Mouse (Mus musculus) layer of hippocampus, postnatal 10 days (tissue): Measurements from ENCODE around the gene Fam189a1. TPM values are rescaled to one million over a fixed set of nuclear protein-coding genes. Genes with fewer than 3 reads are reported as not detected.

ENCODE experiments used
- DNase-seq, 2 experiments: peaks; one replicate each; pipeline ENCODE4 v3.0.0; 2021; ENCODE audit warnings: low spot score in 2 of 2
- total RNA-seq, 2 experiments: library from RNA; stranded (reverse); gene quantifications; 2 replicates each; pipeline ENCODE4 v1.2.3; 2021

Gene Fam189a1
- total RNA-seq, 2 experiments from 2014 or later, result 72.4 to 90.3 TPM

DNA sequence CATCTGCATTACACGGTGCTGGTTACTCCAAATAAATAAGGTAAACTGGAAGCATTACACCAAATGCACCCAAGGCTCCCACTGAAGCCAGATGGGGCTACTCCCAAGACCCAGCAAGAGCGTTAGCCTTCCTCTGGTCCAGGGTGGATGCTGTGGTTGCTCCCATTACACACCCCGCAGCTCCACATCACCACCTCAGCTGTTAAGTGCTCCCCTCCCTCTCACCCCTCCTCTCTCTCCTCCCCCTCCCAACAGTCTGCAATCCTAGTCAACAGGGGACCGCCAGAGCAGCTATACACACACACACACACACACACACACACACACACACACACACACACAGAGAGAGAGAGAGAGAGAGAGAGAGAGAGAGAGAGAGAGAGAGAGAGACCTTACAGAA, 109.7 kb downstream of the Fam189a1 start:
- DNase-seq, result no peak

DNA sequence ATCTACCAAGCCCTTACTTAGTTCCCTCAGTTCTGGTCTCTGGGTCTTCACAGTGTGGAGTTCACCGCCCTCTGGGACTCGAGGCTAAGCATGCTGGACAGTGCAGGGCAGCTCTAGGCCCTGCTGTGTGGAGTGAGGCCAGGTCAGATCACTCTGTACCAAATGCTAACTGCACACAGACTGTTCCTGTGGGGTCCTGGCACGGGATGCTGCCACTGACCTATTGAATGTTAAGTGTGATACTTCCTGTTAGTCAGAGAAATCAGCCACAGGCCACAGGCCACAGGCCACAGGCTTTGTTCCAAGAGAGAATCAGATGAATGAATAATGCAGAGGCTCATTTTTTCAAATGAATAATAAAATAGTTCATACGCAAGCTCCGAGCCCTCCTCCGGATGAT, 112.1 kb downstream of the Fam189a1 start:
- no peak for DNase-seq

DNA sequence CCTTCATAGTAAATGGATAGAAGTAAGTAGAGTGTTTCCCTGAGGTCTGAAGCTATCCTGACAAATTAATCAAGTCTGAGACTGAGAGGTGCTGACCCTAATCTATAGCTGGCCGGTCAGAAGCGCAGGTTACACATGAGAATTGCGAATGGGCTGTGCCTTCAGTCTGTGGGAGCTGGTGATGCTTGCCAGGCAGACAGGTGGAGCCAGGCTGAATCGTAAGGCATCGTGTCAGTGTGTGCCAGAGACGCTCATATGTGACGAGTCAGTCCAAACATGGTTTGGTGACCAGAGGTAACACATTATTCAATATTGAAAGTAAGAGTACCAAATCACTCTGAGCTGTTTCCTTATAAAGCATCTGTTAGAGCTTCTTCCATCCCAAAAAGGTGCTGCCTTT, 115.3 kb downstream of the Fam189a1 start:
- DNase-seq, result no peak

DNA sequence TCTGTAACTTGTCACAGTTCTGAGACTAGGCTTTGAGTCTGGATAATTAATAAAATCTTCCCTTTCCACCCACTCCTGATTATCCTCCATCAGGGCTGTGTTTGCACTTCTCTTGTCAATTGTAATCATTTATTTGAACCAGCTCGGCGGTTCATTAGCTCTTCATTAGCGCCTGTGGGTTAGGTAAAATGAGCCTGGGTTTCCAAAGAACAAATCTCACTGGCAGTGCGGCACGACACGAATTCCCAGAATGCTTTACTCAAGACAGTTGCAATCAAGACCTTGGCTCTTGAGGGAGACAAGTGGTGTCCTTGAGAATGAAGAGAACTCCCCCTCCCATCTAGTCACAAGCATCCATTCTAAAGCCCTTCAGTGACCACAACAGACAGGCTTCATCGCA, 124.6 kb downstream of the Fam189a1 start:
- DNase-seq, result no peak

DNA sequence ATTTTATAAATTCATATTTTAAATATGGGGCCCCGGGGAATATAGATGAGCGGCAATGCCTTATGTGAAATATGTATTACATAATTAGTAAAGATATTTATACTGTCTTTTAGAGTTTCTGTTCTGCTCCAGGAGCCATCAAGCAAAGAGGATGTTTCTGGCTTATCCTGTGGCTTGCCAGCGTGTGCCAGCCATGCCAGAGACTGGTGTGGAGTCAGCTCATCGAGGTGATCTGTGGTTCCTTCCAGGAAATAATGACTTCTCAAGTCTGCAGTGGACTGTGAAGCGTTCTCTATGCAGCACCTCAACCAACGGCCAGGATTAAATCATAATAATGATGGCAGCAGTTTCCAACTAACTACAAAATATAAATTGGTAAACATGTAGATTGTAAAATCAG, 125.2 kb downstream of the Fam189a1 start:
- DNase-seq, result no peak

DNA sequence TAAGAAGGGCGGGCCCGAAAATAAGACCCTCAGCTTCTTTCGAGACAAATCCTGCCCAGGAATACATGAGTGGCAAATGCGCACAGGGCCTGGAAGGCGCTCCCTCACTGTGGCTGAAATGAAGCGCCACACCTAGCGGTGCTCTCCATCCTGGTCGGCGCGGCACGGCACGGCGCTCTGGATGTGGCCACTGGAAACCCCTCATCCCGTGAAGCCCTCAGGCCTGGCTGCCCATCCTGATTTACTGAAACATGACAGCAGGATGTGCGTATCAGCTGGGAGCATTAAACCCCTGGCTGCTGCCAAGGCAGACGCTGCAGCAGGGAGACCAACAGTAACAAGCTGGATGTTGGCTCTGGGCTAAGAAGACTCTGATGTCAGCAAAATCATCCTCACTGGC, 126.4 kb downstream of the Fam189a1 start:
- no peak for DNase-seq

DNA sequence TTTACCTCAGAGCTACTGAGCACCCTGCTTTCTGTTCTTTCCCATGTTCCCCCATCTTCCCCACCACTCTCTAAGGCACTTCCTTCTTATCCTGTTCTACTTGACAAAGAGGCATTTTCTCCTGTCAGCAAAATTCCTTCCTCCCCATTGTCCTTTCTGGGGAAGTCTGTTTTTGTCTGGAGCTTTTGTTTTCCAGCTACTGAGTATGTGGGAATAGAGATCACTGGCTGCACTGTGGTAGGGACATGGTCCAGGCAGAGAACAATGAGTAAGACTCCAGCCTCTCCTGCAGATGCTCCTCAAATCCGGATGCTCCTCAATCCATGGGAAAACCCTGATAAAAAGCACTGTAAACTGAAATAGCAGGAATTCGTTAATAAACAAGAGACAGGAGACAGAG, 135.1 kb downstream of the Fam189a1 start:
- DNase-seq, result no peak

DNA sequence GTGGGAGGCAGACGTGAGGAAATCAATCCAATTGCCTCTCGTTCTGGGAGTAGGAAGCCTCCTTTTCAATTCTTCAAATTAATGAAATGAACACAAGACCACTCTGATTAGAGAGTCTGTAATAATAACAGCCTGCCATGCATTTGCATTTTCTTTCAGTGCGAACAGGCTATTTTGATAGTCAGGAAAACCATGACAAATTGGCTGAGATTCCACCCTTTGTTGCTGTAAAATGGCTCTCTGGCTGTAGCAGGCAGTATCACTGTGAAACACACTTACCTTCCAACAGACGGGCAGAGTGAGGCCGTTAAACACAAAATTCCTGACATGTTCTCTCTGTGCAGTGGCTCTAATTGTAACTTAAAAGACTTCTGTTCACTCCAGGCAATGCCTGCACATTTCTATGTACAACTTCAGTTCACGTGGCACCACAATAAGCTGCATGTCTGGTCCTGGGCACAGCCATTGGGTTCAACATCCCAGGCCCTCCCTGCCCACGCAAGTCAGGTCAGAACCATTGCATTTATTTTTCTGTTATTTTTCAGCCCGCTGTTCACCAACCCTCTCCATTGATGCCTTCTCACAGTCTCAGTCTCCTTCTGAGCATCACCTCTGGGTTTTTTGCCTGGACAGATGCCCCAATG, 138.2 kb downstream of the Fam189a1 start:
- peak in 1 of 2 experiments; percentile 36 for DNase-seq

DNA sequence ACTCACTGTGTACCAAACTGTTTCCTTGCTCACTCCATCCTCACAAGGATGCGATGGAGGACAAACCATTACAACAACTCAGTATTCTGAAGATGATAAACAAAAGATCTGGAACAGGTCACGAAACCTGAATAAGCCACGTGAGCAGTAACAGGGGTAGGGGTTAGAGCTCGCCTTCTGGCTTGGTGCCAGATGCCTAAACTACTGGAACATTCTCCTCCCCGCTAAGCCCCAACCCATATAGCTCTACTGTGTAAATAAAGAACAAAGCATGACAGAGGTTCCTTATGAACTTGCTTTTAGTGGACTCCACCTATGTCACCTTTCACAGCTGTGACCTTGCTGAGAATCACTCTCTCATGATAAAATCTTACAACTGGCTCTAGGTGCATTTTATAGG, 139.0 kb downstream of the Fam189a1 start:
- DNase-seq, result no peak

DNA sequence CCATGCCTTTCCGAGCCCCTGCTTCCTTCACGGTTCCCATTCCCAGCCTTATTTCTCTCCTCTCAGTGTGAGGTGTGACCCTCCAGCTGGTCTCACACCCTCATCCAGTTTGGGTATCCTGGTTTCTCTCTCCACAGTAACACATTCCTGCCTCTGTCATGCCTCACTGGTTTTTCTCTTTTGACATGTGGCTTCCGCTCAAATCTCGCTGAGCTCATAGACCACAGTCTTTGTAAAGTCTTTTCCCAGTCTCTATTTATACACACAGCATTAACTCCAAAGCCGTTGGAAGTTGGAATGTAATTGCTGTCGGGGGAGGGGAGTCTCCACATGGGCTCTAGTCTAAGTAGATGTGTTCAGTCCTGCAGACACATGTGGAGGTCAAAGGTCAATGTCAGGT, 145.2 kb downstream of the Fam189a1 start:
- DNase-seq, result no peak

DNA sequence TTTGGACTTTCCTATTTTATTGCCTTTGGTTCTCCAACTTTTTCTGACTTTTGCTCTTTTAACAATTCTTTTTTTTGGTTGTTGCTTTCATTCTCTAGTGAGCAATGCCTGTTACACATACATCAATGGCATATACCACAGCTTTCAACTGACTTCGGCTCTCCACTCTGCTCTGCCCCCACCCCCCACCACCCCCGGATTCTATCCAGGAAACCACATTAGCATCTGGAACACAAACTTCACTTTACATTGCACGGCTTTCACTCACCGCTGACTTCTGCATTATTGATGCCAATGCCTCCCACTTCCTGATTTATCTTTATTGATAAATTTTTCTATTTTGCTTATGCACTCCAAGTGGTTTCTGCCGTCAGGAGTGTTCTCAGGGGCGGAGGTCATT, 146.1 kb downstream of the Fam189a1 start:
- no peak for DNase-seq

DNA sequence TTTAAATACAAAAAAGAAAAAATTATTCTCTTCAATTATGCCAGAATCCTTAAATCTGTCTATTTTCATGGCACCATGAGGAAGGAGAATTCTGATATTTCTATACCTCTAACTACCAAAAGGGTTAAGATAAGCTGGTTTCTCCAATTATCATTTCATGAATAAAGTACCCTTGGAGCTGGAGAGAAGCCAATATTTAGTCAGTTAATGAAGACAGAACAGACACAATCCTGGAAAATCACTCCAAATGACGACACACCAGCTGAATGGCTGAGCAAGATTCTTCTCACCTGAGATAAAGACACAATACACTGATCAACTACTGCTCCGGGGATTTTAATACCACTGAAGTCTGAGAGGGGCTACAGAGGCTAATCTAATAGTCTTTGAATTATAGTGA, 150.6 kb downstream of the Fam189a1 start:
- no peak for DNase-seq

DNA sequence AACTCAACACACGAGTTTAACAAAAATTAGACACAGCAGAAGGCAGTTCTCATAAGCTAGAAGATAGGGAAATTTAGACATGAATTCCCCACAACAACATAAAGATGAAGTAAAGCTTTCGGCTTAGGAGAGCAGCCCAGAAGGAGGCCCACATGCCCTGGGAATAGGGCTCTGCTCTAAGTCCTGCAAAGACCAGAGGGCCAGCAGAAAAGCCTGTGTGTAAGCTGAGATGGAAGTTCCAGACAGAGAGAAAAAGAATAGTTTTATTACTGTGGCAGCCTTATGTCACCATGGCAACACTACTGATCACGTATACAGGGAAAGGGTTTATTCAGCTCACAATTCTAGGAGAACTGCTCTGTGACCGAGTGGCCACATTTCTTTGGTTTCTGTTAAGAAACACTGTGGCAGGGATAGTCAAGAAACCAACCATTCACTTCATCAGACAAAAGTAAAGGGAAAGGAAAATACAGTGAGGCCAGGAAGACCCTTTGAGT, 156.6 kb downstream of the Fam189a1 start:
- no peak for DNase-seq

DNA sequence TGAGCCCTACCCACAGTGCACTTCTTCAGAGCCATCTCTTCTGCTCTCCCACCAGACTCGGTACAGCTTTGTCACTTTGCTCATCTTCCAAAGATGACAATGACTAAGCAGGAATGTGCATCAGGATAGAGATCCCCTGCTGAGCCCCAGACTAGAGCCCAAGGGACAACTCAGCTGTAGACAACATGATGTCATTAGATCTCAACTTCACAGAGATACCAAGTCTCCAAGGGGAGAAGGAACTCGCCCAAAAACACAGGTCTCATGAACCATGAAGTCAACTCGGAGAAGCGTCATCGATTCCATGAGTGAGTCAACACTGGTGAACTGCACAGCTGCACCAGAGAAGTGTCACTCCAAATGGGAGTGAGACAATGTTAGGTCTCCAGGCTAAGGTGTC, 158.6 kb downstream of the Fam189a1 start:
- DNase-seq, result no peak

DNA sequence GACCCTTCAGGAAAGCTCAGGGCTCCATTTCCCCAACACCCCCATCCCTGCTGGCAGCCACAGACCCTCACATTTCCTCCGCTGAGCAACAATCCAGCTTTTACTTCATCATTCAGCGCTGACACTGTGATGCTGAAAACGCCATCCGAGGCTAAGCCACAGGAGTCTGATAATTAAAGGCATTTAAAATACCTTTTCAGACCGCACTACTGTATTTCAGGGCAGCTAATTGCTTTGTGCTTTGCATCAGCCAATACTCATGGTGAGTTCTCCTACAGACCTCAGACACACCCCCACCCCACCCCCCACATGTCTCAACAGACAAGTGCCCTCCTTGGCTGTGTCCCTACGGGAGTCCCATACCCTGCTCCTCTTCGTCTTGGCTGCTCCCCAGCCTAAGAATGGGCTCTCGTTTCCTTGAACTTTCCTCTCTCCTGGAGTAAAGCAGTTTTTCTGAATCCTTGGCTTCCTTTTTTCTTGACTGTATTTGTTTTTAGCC, 160.4 kb downstream of the Fam189a1 start:
- DNase-seq, result no peak

DNA sequence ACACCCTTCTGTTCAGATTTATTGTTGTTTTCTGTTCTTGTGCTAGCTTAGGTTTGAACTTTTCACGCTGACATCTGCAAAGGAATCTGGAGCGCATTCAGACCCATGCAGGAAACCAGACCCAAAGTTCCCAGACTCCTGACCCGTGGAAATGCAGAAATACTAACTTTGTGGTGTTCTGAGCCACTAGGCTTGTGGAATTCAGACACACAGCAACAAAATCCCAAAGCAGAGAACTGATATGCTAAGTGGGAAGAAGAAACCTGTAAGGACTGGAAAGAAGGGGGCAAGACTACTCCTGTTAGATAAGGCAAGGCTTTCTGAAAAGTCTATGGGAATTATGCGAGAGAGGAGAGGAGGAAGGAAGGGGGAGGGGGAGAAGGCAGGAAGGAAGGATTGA, 167.0 kb downstream of the Fam189a1 start:
- DNase-seq, result no peak

DNA sequence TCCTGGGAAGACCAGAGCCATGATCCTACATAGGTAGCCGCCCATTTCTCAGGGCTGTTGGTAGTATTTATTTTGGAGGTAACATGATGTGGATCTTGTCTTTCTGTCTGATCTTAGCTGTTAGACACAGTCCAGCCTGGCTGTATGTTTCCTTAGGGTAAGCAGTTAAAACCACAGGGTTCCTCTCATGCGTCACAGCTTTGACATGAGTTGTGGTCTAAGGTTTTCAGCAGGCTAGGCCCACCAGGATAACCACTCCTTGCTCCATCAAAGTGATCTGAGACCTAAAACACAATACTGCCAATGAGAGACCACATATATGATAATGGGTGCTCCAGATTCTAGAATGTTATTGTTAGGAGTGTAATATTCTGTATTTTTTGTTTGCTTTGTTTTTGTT, 168.4 kb downstream of the Fam189a1 start:
- DNase-seq, result no peak

DNA sequence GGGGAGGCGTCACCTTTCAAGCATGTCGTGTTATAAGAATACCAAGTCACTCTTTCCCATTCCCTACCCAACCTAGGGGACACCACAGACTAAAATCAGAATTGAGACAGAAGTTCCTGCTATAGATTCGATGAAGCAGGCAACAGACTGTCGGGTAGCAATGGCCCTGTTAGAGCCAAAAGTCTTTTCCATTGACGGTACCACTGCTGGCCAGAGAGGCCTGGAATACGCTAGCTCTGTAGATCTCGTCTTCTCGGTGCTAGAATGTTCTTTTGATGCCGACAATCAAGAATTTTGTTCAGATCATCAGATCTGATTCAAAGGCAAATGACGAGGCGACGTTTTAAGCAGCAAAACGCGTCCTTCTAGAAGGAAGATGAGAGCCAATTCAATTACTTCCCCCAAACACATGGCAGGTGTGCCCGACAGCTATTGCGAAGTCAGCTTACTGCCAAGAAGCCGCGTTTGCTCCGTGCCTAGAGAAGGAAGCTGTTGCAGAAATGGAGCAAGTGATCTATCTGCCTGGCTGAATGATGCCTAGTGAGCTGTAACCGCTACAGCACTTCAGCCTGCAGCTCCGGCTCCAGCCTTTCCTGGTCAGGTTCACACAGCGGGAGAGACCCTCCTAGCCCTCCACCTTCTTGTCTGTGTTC, 171.8 kb downstream of the Fam189a1 start:
- peak; percentile 30 to 40 for DNase-seq

DNA sequence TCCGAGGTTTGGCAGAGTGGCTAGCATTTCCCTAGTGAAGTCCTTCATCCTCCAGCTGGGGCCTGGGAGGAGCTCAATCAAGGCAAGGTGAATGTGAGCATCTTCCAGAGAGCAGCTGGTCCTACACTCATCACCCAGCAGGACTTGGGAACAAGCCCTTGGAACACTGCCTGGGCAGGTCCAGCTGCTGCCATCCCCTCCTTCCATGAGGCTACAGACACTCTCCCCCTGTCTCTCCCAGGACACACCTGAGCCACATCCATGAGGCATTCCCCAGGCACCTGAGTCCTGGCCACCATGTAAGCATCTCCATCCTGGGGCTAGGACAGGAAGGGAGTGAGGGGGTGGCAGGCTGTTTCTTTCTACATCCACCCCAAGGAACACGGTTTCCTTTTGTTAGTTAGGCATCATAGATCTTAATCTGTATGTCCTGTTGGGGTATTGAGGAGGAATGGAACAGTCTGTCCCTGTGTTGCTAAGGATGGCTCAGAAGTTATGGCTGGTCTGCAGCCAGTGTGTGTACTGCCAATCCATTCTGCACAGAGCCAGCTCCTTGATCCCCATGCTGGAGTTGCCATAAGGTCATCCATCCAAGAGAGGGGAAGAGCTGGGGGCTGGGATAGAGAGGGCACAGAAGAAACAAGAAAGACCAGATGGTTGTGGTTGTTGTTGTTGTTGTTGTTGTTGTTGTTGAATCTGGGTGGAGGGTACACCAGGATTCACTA, 174.7 kb downstream of the Fam189a1 start:
- peak in 1 of 2 experiments; percentile 17 for DNase-seq

DNA sequence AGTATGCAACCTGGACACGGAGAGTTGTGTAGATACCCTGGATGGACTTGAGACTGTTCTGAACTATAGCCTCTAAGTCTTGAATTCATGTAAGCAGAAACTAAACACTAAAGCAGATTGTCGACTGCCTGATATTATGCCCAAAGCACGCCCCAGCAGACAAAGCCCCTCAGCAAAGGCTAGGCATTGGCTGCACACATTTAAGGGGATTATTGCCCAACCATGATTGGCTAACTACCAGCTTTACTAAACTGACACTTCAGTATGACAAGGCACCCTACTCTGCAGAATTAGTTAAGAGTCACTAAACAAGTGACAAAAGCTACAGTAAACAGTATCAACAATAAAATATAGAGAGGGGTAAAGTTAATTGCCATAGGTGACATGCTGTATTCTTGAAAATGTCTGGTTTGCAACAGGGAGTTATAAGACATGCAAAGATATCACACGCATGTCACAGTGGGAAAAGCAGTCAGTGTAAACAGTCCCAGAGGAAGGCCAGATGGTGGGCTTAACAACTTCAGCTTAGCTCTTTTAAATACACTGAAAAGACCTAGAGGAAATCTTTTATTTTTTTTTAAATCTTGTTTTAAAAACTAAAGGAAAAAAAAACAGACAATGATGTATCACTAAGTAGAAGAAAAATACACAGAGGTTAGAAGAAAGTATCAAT, 182.6 kb downstream of the Fam189a1 start:
- DNase-seq, result no peak

DNA sequence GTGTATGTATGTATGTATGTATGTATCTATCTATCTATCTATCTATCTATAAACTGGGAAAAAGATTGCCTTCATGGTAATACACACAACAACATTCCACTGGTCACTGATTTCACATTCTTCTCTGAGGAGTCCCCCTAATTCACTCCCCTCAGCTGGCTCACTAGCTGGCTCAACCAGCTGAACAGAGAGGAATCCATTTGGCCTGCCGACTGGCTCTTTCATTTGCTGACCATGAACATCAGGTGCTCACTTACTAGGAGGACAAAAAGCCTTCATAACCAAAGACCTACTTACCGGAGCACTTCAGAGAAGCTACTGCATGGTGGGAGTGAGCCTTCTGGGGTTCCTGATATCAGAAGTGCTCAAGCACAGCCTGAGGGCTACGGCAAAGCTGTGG, 194.2 kb downstream of the Fam189a1 start:
- DNase-seq, result no peak

DNA sequence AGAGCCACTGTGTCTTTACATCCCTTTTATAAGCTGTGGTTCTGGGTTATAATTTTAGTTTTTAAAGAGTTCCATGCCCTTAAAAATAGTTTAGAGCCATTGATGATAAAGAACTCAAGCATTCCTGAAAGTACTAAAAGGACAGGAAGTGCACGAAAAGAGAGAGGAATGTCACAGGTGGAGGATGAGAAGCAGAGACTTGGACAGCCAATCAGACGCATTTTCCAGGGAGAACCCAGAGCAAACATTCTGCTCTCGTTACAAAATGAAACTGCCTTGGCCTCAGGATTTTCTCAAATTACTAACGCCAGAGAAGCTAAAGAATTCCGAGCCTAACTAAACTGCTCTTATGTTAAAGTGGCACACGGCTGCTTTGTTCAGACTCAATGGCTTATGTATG, 197.3 kb downstream of the Fam189a1 start:
- DNase-seq, result no peak
